Mouse (Mus musculus) embryonic facial prominence, embryonic 14.5 days (tissue): ENCODE results near the gene Klhl21. TPM values are rescaled to one million over a fixed set of nuclear protein-coding genes. Genes with fewer than 3 reads are reported as not detected.

ENCODE experiments used
- ATAC-seq: fragments of 200-750 bp; cut with Nextera tagmentation; 2 replicates; pipeline ENCODE4 v1.8.0; 2017; ENCODE audit warnings: low read depth, moderate number of reproducible peaks, moderate TSS enrichment
- DNase-seq: peaks from one replicate; pipeline ENCODE4 v3.0.0-alpha.2; 2015; ENCODE audit warnings: low spot score
- H3K27ac ChIP-seq: fragments of 300-500 bp; sonication (generic); replicated peaks from 2 replicates; pipeline ENCODE4 v1.5.1; 2014; ENCODE audit warnings: low read depth, mild to moderate bottlenecking, low read length, moderate library complexity
- H3K27me3 ChIP-seq: fragments of 300-500 bp; sonication (generic); replicated peaks from 2 replicates; pipeline ENCODE4 v1.6.1; 2014; ENCODE audit warnings: low read length; ENCODE audit not compliant: control insufficient read depth, insufficient read depth
- H3K36me3 ChIP-seq: fragments of 300-500 bp; sonication (generic); 2 replicates; pipeline ENCODE4 v1.6.1; 2014; ENCODE audit warnings: low read length, mixed read lengths; ENCODE audit not compliant: control insufficient read depth, insufficient read depth
- H3K4me1 ChIP-seq: fragments of 300-500 bp; sonication (generic); 2 replicates; pipeline ENCODE4 v1.6.1; 2014; ENCODE audit warnings: antibody characterized with exemption, low read length; ENCODE audit not compliant: control insufficient read depth, insufficient read depth
- H3K4me2 ChIP-seq: fragments of 300-500 bp; sonication (generic); 2 replicates; pipeline ENCODE4 v1.6.1; 2014; ENCODE audit warnings: low read depth, mild to moderate bottlenecking, low read length, moderate library complexity, mixed read lengths
- H3K4me3 ChIP-seq: fragments of 300-500 bp; sonication (generic); 2 replicates; pipeline ENCODE4 v1.5.1; 2014; ENCODE audit warnings: low read depth, mild to moderate bottlenecking, low read length
- H3K9ac ChIP-seq: fragments of 300-500 bp; sonication (generic); 2 replicates; pipeline ENCODE4 v1.6.1; 2014; ENCODE audit warnings: low read depth, mild to moderate bottlenecking, low read length, moderate library complexity, mixed read lengths
- H3K9me3 ChIP-seq: fragments of 300-500 bp; sonication (generic); 2 replicates; pipeline ENCODE4 v1.6.1; 2016; ENCODE audit warnings: low read length; ENCODE audit not compliant: control insufficient read depth
- WGBS: fragments of 180-500 bp; shearing (Covaris S2); extraction: QIAGEN DNeasy Blood & Tissue Kit; methylation state at CpG from one replicate; pipeline ENCODE4 v1.1.7; 2014; 5-methylcytosine and 5-hydroxymethylcytosine counted together
- polyA plus RNA-seq: library from polyadenylated mRNA; unstranded; fragments of >200 nt; fragmentation: Nextera tagmentation; extraction: Ambion mirVana; gene quantifications from 2 replicates; pipeline ENCODE4 v1.2.1, GENCODE M21; 2014

Gene Klhl21
- polyA plus RNA-seq = 10.9 and 11.2 TPM in 2 replicates

- H3K9me3 ChIP-seq = no peaks in the 10 kb centered on the region
- peaks cover 8% of the 10 kb centered on the region for H3K36me3 ChIP-seq
- H3K4me1 ChIP-seq = peaks cover 23% of the 10 kb centered on the region
- H3K27ac ChIP-seq = peak within 1 kb of the TSS; percentile 90
- under 1% methylated on average over 40 of the region's 45 CpGs for WGBS
- peak within 1 kb of the TSS; percentile 71 for H3K9ac ChIP-seq
- H3K4me2 ChIP-seq = peak within 1 kb of the TSS; percentile 99
- H3K4me3 ChIP-seq = peak within 1 kb of the TSS; percentile 71
- ATAC-seq (peak; percentile 90), DNase-seq (peak; percentile 98)
- H3K27me3 ChIP-seq = no peaks in the 10 kb centered on the region
These were observed at the start of gene Klhl21 for GRCm38 (mm10) chr4:152008622-152009075. Gene Klhl21, plus strand, starts transcription at chr4:152008803.

GRCm38 (mm10) chr4:151959849-151960512 lies 48.6 kb upstream of the Klhl21 start:
- Histone ChIP-seq H3K4me2 (no peak overlapping the region), H3K9me3 (no peaks in the 10 kb centered on the region), H3K27ac (no peak overlapping the region), H3K9ac (no peak overlapping the region), H3K36me3 (peaks cover 79% of the 10 kb centered on the region), H3K4me3 (no peak overlapping the region), H3K27me3 (no peaks in the 10 kb centered on the region), H3K4me1 (no peaks in the 10 kb centered on the region)
- 86% methylated on average over 11 of the region's 11 CpGs for WGBS
- ATAC-seq (no peak), DNase-seq (no peak)

GRCm38 (mm10) chr4:151960513-151960854 lies 48.1 kb upstream of the Klhl21 start:
- Histone ChIP-seq H3K27ac (no peak overlapping the region), H3K9ac (no peak overlapping the region), H3K4me2 (no peak overlapping the region), H3K4me1 (no peaks in the 10 kb centered on the region), H3K36me3 (peaks cover 80% of the 10 kb centered on the region), H3K27me3 (no peaks in the 10 kb centered on the region), H3K4me3 (no peak overlapping the region), H3K9me3 (no peaks in the 10 kb centered on the region)
- ATAC-seq (peak; percentile 41; the same call in 1 of the 2 replicates), DNase-seq (peak; percentile 19)
- 76% methylated on average over 3 of the region's 3 CpGs for WGBS

- Histone ChIP-seq H3K4me2 (no peak overlapping the region), H3K27me3 (no peaks in the 10 kb centered on the region), H3K9ac (no peak overlapping the region), H3K4me3 (no peak overlapping the region), H3K27ac (no peak overlapping the region), H3K36me3 (peaks cover 72% of the 10 kb centered on the region), H3K9me3 (no peaks in the 10 kb centered on the region), H3K4me1 (no peaks in the 10 kb centered on the region)
- ATAC-seq = no peak
- DNase-seq = no peak
- WGBS = 83% methylated on average over 3 of the region's 3 CpGs
These were observed 45.8 kb upstream of the Klhl21 start for GRCm38 (mm10) chr4:151962817-151963216.

GRCm38 (mm10) chr4:151968204-151968921 lies 40.2 kb upstream of the Klhl21 start:
- DNase-seq = no peak
- ATAC-seq = no peak
- H3K27me3 ChIP-seq = no peaks in the 10 kb centered on the region
- peaks cover 64% of the 10 kb centered on the region for H3K36me3 ChIP-seq
- H3K4me2 ChIP-seq = no peak overlapping the region
- 92% methylated on average over 26 of the region's 26 CpGs for WGBS
- no peak overlapping the region for H3K4me3 ChIP-seq
- no peaks in the 10 kb centered on the region for H3K9me3 ChIP-seq
- H3K27ac ChIP-seq = no peak overlapping the region
- H3K4me1 ChIP-seq = no peaks in the 10 kb centered on the region
- H3K9ac ChIP-seq = no peak overlapping the region

GRCm38 (mm10) chr4:151972221-151972967 lies 36.2 kb upstream of the Klhl21 start:
- ATAC-seq (no peak), DNase-seq (peak; percentile 12)
- H3K36me3 ChIP-seq = peaks cover 58% of the 10 kb centered on the region
- no peaks in the 10 kb centered on the region for H3K27me3 ChIP-seq
- WGBS = 62% methylated on average over 10 of the region's 10 CpGs
- H3K4me1 ChIP-seq = no peaks in the 10 kb centered on the region
- no peak overlapping the region for H3K27ac ChIP-seq
- no peak overlapping the region for H3K4me2 ChIP-seq
- H3K4me3 ChIP-seq = no peak overlapping the region
- no peak overlapping the region for H3K9ac ChIP-seq
- 0 out of 2 replicates have a peak, but pooled peaks cover 3% of the 10 kb centered on the region for H3K9me3 ChIP-seq

- Histone ChIP-seq H3K36me3 (peaks cover 57% of the 10 kb centered on the region), H3K4me2 (no peak overlapping the region), H3K4me3 (no peak overlapping the region), H3K27me3 (no peaks in the 10 kb centered on the region), H3K9ac (no peak overlapping the region), H3K9me3 (0 out of 2 replicates have a peak, but pooled peaks cover 3% of the 10 kb centered on the region), H3K27ac (no peak overlapping the region), H3K4me1 (no peaks in the 10 kb centered on the region)
- no peak for ATAC-seq
- 91% methylated on average over 3 of the region's 3 CpGs for WGBS
- no peak for DNase-seq
These were observed 33.2 kb upstream of the Klhl21 start for GRCm38 (mm10) chr4:151975441-151975840.

GRCm38 (mm10) chr4:151977748-151978147 lies 30.9 kb upstream of the Klhl21 start:
- ATAC-seq = no peak
- peak; percentile 75 for DNase-seq

More at GRCm38 (mm10) chr4:151977748-151978147, 30.9 kb upstream of the Klhl21 start:
- no peak overlapping the region for H3K4me2 ChIP-seq
- no peak overlapping the region for H3K9ac ChIP-seq
- no peak overlapping the region for H3K27ac ChIP-seq
- H3K9me3 ChIP-seq = 0 out of 2 replicates have a peak, but pooled peaks cover 3% of the 10 kb centered on the region
- H3K36me3 ChIP-seq = peaks cover 61% of the 10 kb centered on the region
- WGBS = 41% methylated on average over 8 of the region's 10 CpGs
- H3K27me3 ChIP-seq = no peaks in the 10 kb centered on the region
- no peaks in the 10 kb centered on the region for H3K4me1 ChIP-seq
- no peak overlapping the region for H3K4me3 ChIP-seq
